Mouse (Mus musculus) c-Kit-positive CD71-positive TER-119-positive erythroid progenitor cells, embryonic 14.5 days (primary cell): ENCODE results near the gene Dnal1.
A peak's percentile ranks its signal among the peaks of the same experiment; 100 is the strongest.

Experiments used
- DNase-seq: peaks from one replicate; pipeline ENCODE4 v3.0.0-alpha.2; 2013; ENCODE audit warnings: low spot score

The Dnal1 gene

DNA sequence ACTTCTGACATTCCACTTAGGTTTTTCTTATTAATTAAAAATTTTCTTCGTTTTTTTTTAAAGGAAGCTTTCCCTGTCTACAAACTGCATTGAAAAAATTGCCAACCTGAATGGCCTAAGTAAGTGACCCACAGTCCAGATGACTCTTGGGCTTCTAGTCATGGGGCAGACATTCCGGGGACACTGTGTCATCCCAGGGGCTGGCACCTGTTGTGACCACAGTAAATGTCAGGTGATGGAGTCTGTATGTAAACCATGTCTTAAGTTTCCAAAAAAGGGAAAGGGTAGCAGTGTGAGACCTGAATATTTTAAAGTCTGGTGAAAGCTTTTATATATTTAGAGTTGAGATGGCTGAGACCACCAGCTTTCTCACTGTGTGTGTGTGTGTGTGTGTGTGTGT is 12.7 kb downstream of the Dnal1 start:
- DNase-seq: no peak

DNA sequence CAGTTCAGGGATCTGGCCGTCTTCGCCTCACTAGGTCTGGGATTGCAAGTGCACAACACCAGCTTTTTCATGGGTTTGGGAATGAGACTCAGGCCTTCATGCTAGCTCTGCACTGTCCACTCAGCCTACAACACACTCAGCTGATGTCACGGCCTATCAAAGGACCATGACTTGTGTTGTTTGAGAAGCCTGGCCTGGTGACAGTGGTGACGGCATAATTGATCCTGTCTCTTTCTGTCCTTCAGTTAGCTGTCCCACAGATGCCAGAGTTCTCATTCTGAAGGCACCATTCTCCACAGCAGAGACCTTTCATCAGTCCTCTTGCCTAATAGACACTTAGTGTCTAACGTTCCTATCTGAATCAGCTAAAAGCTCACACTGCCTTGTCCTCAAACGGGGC is 14.4 kb downstream of the Dnal1 start:
- no peak for DNase-seq

DNA sequence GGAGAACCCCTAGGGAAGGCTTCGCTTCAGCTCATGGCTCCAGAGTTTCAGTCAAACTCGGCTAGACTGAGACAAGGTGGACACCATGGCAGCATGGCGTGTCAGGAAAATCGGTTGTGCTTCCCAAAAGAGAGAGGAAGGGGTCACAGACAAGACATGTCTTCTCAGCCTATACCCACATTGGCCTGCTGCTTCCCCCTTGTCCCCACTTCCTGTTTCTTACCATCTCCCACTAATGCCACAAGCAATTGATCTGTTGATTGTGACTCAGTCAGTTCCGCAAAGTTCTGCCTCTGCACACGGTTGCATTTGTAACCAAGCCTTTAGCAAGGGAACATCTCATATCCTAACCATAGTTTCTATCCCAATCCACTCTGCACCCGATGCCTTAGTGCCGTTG is 15.8 kb downstream of the Dnal1 start:
- no peak for DNase-seq

DNA sequence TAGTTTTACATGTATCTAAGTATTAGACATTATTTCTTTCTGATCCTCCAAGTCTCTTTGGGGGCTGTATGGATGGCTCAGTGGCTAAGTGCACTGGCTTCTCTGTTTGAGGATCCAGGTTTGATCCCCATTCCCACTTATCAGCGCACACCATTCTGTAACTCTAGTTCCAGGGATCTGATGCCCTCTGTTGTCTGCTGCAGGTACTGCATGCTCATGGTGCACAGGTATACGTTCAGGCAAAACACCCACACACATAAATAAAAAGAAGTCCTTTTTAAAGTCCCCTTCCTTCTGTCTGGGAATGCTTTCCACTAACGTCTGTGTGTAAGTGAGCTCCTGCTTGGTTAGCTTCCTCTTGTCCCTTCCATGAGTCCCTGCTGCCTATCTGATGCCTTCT is 18.1 kb downstream of the Dnal1 start:
- peak; percentile 63 for DNase-seq

DNA sequence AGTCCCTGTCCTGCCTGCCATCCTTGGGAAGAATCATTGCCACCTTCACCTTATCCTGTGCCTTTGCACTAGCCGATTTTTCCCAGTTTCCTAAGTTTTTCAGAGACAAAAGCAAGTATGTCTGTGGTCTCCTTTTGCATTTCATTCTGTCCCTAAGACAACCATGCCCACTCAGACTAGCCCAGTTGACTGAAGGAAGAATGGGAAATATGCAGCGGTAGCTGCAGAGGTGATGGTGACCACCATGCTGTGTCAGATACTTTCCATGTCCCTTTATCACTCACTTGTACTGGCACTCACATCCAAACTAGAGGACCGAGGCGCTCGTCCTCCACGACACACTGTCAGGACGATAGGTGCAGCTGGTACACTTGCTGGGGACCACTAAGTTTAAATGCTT is 23.0 kb downstream of the Dnal1 start:
- no peak for DNase-seq

DNA sequence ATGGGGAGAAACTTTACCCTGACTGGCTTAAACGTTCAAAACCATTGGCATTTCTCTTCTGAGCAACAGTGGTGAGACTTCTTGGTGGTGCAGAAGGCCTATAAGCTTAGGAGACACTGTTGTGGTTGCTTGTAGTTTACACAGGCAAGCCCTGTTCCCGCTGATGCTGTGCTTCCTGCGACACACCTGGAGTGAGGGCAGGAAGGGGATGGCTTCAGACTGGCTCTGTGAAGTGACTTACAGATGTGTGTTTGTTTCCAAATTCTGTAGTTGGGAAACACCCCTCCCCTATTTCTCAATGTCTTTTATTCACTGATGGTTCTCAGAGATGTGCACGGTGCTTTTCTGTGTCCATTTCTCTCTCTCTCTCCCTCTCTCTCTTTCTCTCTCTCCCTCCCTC is 26.0 kb downstream of the Dnal1 start:
- DNase-seq: no peak

DNA sequence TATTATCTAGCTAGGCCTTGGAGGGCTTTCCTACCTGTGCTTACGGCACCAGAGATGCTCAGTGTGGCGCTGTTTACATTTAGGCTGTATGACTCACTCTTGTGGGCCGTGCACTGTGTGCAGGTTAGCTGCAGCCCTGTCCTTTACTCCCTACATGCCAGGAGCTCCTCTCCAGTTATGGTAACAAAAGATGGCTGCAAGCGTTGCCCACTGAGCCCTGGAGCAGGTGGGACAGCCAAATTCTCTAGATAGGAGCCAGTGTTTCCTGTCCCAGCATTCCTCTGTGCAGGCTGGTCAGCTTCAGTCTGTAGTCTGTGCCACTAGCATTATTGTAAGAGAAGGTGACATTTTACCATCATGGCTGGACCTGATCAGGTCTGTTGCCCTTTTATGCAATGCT is 27.1 kb downstream of the Dnal1 start:
- no peak for DNase-seq

DNA sequence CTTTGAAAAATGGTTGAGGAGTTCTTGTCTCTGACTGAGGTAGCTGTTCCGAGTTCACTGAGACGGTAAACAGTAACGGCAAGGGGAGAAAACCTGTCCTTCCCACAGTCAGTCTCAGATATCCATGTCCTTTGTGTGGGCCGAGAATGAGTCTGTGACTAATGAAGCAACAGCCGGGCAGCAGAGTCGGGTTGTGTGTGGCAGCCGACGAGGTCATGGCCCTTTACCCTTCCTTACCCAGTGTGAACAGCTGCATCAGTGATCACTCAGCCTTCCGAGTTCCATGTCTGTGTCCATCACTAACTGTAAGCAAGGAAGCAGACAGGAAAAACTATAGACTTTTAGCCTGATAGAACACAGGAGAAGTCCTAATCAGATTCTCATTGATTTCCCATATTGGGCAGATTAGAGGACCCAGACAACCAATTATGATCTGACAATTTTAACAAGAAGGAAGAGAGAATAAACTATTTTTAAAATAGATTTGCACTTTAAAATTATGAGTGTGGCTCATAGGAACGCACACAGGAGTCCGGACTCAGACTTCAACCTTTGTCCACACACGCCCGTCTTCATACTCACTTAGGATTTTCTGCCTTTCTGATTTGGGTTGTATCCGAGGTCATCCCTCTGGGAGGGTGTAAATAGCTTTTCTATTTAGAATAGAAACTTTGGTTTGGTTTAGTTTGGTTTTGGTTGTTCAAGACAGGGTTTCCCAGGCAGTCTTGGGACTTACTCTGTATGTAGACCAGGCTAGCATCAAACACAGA is 28.3 kb downstream of the Dnal1 start:
- DNase-seq: no peak

DNA sequence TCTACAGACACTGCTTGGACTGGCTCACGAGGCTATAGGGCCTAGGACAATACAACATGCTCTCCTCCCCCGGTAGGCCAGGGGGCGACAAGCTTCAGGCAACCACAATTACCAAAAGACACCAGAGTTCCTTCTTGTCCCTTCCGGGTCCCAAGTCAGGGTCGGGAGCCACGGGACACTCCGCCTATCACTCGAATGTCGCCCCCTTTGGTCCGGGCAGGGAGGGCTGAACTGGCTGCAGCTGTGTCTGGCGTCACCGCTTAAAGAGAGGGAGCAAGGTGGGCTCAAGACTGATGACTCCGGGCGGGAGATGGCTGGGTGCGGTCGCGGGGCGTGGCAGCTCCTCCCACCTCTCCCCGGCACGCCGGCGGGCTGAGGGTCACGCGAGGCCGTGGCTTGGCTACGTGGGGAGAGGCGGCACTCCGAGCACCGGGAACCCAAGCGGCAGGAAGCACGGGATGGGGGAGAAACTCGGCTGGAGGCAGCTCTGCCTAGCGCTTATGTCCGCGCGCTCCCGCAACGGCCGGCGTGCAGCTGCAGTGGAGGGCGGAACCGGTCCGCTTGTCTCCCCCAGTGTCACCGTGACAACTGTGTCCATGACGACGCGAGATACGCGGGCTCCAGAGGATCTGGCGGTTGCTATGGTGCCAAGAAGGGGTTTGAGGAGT is 33.9 kb downstream of the Dnal1 start, which contains the start of gene Pnma1:
Gene Pnma1 (minus strand): TSS at position 536 of the 668 bp plus-strand sequence.
- peak; percentile 87 for DNase-seq

DNA sequence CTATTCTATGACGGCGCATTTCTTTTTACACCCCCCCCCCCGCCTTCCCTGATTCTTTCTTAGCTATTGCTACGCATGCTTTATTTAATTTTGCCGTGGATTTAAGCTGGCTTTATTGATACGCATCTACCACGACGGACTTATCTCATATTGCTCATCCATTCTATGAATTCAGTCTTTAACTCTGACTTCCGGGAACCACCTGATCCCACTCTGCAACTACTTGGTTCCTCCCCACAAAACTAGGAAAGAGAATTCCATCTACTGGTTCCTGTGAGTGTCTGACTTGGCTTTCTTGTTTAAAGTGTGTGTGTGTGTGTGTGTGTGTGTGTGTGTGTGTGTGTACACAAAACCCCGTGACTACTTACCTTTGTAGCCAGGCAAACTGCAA is 34.5 kb downstream of the Dnal1 start:
- no peak for DNase-seq

DNA sequence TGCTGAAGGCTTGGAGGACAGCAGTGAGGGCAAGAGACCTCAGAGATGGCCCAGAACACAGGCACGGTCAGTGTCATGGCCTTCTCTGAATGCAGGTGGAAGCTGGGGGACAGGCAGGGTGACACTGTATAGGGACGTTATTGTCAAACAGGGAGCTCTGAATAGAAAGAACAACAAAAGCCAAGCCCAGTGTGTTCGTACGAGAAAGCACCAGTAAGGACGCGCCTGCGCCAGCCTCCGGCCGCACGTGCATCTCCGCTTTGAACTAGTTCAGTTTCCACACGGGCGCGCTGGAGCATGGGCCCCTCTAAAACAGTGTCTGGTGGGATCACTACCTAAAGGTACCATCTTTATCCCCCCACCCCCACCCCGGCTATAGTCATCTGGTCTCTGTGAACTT is 35.8 kb downstream of the Dnal1 start:
- no peak for DNase-seq

DNA sequence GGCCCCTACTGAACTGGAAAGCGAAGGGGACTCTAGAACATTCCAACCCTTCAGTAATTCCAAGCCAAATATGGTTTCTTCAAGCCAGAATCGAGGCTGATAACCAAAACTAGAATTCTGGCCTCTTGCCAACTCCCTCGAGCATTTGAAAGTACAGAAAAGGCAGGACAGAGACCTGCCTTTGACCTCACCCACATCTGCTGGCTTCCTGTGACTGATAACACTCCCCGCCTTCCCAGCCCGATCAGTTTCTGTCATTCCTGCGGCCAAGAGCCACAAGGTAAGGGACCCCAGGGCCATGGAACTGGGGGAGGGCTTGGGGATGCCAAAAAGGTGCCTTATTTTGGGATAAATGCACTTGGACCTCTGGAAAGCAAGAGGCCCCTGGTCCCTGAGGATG is 36.8 kb downstream of the Dnal1 start:
- peak; percentile 98 for DNase-seq

DNA sequence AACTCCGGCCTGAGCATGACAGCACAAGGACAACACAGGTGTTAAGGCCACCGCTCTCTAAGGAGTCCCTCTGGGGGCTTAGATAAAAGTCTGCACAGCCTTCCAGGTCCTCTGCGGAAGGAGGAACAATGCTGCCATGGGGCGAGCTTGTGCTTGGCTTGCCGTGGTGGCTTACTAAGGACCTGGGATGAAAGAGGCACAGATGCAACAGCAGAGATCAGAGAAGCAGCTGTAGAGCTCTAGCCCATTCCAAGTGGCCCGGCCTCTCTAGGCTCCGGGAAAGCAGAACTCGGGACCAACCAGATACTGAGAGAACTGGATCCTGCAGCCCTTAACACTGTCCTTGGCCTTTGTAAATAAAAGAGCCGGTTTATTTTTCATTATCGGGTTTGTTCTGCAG is 37.7 kb downstream of the Dnal1 start:
- no peak for DNase-seq

DNA sequence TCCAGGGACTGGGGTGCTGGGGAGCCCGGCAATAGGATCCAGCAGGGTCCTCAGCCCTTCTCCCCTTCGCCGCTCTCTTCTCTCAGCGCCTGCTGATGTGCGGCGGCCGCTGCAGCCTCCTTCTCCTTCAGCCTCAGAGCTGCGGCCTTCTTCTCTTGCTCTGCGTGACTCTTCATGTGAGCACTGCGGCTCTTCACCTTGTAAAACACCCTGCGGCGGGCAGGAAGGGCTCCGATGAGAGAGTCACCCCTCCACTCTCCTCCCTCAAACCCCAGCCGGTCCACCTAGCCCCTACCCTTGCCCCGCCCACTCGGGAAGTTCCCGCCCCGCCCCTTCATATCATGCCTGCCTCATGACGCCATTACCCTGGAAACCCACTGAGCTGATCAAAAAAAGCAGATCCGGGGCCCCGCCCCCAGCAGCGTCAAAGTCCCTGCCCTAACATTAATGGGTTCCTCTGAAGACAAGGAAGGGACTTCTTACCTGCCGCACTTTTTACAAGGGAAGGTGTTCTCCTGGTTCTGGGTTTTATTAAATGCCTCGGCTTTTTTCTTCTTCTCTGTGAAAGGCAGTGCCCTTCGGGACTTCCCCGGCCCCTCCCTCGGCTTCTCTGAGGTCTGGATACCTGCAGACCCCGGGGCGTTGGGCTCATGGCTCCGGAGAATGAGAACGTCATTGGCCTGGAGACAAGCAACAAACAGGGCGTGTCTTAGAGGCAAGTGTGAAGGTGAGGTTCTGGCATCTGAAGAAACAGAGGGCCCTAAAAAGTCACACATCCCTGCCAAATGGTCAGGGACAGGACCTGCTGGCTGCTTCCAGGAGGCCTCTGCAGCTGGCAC is 38.4 kb downstream of the Dnal1 start:
- DNase-seq: peak; percentile 68

DNA sequence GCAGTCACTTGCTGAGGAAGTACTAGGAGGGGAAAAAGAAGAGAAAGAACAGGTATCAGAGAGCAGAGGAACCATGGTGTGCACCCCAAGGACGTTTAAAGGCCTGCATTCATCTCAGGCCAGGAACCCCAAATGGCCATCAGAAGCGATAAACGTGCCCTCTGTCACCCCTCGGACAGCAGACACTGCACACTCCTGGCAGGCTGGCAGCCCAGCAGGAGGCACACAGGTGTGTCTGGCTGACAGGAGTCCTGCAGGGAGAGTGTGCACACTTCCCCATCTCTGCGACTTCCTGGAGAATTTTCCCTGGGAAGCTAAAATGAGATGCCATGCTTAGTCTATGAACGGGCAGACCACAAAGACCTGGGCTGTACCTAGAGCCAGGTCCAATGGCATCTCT is 39.2 kb downstream of the Dnal1 start:
- no peak for DNase-seq

DNA sequence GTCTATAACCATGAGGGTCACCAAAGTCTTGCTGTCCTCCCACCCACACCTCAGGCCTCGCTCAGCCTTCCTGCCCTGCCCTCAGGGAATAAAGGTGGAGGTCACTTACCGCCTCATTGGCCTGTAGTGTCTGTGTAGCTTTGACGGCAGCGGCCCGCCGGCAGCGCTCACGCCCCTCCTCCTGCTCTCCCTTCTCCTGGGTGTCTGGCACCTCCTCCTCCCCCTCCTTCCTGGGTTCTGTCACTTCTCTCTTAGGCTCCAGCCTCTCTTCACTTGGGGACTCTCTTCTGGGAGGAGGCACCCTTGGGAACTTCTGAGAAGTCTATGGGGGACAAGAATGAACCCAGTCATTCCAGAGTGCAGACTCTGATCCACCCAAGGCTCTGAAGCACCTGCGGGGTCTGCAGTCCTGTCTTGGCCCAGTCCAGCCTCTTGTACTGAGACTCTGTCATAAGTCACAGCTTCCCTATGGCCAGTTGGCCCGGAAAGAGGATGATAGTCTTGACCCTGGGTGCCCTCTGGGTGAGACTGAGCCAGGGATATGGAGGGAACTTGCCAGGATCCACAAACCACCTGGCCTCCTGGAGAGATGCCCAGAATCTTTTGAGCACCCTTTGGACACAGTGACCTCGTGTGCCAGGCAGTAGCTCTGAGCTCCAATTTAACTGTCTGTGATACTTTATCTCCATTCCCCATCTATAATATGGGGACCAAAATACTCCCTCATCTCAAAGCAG is 40.8 kb downstream of the Dnal1 start:
- no peak for DNase-seq

DNA sequence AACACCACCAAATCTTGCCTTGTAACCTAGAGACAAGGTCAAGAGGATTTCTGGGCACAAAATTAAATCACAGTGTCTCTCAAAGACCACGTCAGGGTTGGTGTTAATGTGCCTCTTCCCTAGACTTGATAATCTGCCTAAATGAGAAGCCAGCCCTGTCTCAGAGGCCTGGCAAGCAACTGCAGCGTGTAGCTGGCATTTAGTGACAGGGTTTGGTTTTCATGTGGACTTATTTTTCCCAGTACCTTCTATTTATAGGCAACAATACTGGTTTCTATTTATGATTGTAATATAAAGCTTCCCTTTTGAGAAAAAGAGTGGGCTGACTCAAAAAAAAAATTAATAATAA is 41.3 kb downstream of the Dnal1 start:
- no peak for DNase-seq

DNA sequence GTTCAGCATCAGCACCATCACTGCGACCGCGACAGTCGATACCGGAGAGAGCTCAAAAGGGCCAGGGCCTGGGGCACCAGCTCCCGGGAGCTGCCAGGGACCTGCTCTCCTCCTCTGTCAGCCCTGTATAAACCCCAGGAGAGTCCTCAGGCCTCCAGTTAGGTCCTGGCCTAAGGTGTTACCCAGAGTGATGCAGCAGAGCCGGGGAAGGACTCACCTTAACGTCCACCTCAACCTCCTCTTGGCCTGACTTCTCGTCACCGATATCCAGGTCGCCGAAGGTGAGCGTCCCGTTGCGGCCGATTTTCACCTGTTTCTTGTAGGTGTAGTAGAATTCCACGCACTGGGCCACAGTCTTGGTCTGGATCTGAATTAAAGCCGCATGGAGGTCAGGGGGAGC is 42.0 kb downstream of the Dnal1 start:
- DNase-seq: no peak

DNA sequence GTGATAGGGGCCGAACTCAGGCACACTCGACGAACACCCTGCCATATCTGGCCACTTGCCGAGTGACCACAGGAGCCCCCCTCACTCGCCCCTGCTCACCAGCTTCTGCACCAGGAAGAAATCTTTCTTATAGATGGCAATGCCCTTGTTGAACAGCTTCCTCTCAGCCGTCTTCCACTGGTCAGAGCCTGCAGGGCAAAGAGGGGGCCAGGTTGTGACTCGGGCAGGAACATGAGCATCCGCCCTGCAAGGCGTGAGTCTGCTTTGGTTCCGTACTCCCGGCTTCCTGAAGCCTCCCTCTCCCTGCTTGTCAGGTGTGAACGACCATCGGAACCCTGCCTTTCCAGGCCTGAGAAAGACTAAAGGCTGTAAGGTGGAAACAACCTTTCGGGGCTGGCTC is 44.0 kb downstream of the Dnal1 start:
- DNase-seq: no peak

DNA sequence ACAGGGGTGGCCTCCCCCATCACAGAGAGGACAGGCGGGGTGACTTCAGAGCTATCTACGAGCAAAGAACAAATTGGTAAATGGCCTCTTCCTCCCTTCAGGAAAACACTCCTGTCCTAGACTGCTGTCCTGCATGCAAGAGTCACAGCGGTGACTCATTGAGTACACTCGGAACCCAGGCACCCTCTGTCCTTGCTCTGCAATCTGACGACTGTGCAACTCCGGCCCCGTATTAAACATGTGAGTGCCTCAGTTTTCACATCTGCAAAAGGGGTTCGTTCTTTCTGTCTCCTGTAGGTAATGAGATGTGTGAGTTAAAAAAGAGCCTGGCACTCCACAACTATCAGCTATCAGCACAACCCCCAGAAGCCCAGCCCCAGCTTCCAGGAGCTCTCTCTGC is 46.3 kb downstream of the Dnal1 start:
- no peak for DNase-seq

DNA sequence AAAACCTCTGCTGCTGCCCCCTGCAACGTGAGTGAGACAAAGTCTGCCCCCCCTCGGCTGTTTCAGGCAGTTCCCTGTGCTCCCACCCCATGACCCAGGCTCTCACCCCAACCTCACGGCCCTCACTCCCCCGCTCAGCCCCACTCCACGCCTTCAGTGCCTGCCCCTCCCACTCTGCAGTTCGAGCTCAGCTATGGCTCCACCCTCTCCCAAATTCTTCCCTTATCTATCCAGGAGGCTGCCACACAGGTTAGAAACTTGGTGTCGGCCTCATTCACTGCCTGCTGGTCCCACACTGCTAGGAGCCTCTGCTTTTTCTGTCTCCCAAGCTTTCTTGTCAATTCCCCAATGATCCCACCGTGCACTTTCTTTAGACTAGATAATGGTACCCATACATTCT is 47.0 kb downstream of the Dnal1 start:
- no peak for DNase-seq
